Mouse (Mus musculus) lung, postnatal 10 days (tissue): ENCODE measurements around the gene P2ry14.
A peak's percentile ranks its signal among the peaks of the same experiment; 100 is the strongest.
"Not testable (repeated sequence)": the region's sequence is repeated elsewhere in the genome, so short reads cannot be mapped to it uniquely, and the experiment has no call there.

Source experiments
- DNase-seq: peaks from one replicate; pipeline ENCODE4 v3.0.0; 2021

P2ry14 gene

GRCm38 (mm10) chr3:59102146-59102545 is 51.3 kb downstream of the P2ry14 start:
- DNase-seq, result no peak

- no peak for DNase-seq
Observed at GRCm38 (mm10) chr3:59101218-59101986, 52.0 kb downstream of the P2ry14 start, which contains the start of gene Gpr171. Gene Gpr171, minus strand, starts transcription at chr3:59101821.

GRCm38 (mm10) chr3:59098540-59098939 is 54.9 kb downstream of the P2ry14 start:
- no peak for DNase-seq

GRCm38 (mm10) chr3:59097421-59097820 is 56.0 kb downstream of the P2ry14 start:
- DNase-seq, result no peak

GRCm38 (mm10) chr3:59092702-59093101 is 60.7 kb downstream of the P2ry14 start:
- no peak for DNase-seq

GRCm38 (mm10) chr3:59080919-59081318 is 72.5 kb downstream of the P2ry14 start:
- peak; percentile 22 for DNase-seq

GRCm38 (mm10) chr3:59080293-59080916 is 73.0 kb downstream of the P2ry14 start:
- no peak for DNase-seq

- DNase-seq, result peak; percentile 60
Observed at GRCm38 (mm10) chr3:59079327-59079726, 74.1 kb downstream of the P2ry14 start.

- DNase-seq, result no peak
Observed at GRCm38 (mm10) chr3:59078585-59078984, 74.8 kb downstream of the P2ry14 start.

GRCm38 (mm10) chr3:59077278-59077677 is 76.1 kb downstream of the P2ry14 start:
- DNase-seq, result peak; percentile 27

- DNase-seq, result not testable (repeated sequence)
Observed at GRCm38 (mm10) chr3:59069071-59069470, 84.3 kb downstream of the P2ry14 start.

GRCm38 (mm10) chr3:59066558-59067294 is 86.7 kb downstream of the P2ry14 start:
- DNase-seq, result peak; percentile 6

GRCm38 (mm10) chr3:59065937-59066336 is 87.5 kb downstream of the P2ry14 start:
- DNase-seq, result no peak
